In the genomic region with DNA sequence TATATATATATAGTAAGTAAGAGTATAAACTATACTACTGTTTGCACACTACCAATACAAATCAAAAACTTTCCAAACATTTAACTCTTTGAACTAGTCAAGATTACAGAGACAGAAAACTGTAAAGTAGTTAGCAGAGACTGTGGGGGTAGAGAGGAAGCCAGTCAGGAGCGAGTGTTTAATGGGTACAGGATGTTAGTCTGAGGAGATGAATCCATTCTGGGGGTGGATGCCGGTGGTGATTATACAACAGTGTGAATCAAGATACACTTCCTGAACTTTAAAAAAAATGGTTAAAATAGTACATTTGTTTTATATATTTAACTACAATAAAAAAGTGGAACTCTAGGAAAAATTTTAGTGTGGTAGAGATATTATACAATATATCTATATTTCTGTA, we compare ENCODE assay signal across 16 mouse cellular contexts.
"Had no signal": no experiment of that assay in that cellular context is flagged by ENCODE, and none has a peak within 500 bp of the region (broad histone marks: within the 10 kb centered on the region; RNA-seq: fewer than 3 reads in every experiment).

No protein-coding gene starts in this region.

- DNase-seq: kidney, adult 11 months; kidney, adult 8-10 months; kidney, postnatal 10 days; kidney, postnatal 36 days; layer of hippocampus, postnatal 36 days; liver; lung, adult 18-20 months; lung, postnatal 10 days; lung, postnatal 36 days; retina, postnatal 1 day; thymus, adult 2 months; thymus, postnatal 36 days had no signal

- ATAC-seq: intestine, embryonic 15.5 days; liver, embryonic 12.5 days; midbrain, embryonic 13.5 days; midbrain, embryonic 16.5 days had no signal
